Mouse (Mus musculus): Measurements from ENCODE around the gene Gp9.
A peak's percentile ranks its signal among the peaks of the same experiment; 100 is the strongest.
"Not testable (repeated sequence)": the region's sequence is repeated elsewhere in the genome, so short reads cannot be mapped to it uniquely, and the experiment has no call there.

Gp9 gene

DNA sequence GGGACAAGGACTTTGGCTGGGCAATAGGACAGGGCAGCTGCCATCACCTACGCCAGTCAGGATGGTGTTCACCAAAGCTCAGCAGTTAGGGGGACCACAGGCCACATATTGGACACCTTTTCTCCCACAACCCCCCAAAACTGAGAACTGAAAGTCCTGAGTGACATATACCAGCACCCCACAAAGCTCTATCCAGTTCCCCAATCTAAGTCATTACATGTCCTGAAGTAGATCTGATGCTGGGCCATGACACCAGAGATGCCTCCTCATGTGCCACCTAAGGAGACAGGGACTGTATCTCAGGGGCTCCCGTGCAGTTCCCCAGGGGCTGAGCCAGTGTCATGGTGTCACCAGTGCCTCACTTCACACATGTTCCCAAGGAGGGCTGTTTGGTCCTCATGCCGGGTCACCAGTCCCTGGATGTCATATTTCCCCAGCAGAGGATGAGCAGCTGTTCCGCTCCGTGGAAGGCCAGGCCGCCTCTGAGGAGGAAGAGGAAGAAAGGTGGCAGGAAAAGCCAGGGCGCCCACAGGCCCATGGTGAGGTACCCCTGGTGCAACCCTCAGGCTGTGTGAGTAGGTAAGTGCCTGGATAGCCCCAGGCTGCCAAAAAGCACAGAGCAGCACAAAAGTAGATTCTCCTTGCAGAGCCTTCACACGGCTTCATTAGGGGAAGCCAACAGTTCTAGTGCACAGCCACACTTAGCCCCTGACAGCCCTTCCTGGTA is 27.5 kb upstream of the Gp9 start:
- no peak for DNase-seq

DNA sequence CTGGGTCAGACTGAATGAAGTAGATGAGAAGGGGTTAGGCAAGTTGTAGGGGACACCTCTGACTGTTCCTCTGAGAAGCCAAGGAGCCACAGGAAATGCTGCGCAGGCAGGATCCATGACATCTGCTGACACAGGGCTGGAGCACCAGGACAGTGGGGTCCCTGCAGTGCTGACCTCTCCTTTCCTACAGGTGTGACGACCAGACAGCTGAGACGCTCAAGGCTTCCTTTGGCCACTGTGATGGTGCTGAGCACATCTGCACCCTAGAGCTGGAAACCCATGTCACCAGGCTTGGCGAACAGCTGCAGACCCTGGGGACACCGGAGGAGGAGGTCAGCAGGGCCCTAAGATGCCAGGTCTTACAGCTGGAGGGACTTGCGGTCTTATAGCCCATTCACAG is 26.3 kb upstream of the Gp9 start:
- no peak for DNase-seq

DNA sequence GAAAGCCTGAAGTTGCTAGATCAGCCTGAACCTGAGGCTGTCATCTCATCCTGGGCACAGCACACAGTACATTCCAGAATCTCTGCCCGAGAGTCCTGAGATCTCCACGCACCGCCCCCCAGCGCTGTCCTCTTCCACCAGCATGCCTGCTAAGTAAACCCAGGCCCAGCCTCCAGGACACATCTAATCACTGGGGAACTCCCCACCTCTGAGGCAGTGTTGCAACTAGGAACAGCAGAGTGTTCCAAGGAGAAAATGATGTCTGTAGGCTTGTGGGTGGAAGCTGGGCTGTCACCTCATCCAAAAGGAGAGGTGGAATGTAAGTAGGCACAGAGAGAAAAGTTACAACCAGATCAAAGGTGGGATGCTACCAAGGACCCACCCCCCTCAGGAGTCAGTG is 22.7 kb upstream of the Gp9 start:
- no peak for DNase-seq

DNA sequence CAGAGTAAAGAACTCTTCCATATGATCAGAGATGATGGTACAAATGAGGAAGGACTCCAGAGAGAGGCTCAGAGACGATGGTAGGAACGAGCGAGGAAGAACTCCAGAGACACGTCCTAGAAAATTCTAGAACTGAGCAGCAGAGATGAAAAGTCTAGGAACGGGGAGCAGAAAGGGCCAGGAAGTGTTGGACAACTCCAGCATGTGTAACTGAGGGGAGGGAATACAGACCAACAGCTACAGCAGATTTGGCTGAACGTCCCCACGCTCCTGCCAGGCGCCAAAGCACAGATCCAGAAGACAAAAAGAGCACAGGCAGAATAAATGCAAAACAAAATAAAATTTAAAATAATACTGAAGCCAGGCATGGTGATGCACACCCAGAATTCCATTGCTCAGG is 21.0 kb upstream of the Gp9 start:
- no peak for DNase-seq

DNA sequence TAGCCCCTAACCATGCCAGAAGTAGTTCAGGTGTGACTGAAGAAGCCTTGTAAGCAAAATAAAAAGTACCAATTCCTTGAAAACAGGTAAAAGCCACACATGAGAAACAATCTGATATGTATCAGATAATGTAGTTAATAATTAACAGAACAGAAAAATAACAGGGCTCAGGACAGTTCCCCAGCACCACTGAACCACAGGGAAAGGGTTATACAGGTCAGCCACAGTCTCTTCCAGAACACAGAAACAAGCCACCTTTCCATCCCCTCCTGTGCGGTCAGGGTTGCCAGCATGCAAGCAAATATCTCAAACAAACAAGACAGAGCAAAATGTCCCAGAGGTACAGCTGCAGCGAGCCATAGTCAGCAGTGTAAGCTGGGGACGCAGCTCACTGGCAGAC is 18.5 kb upstream of the Gp9 start:
- DNase-seq = peak in 1 of 2 experiments; percentile 1

DNA sequence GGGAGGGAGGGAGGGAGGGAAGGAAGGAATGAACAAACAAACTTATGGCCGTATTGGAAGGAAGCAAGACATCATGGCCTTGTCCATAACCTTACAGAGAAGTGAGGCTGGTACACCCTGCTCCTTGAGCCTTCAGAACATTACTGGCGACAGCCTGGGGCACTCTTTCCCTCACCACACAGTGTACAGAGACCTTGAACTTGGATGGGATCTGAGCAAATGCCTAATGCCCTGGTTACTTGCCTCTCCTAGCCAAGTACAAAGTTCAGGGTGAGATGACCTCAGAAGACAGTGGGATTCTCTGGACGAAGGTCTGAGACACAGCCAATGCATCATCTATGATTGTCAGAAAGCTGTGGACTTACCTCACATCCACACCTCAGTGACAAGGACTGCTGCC is 18.0 kb upstream of the Gp9 start:
- no peak for DNase-seq

DNA sequence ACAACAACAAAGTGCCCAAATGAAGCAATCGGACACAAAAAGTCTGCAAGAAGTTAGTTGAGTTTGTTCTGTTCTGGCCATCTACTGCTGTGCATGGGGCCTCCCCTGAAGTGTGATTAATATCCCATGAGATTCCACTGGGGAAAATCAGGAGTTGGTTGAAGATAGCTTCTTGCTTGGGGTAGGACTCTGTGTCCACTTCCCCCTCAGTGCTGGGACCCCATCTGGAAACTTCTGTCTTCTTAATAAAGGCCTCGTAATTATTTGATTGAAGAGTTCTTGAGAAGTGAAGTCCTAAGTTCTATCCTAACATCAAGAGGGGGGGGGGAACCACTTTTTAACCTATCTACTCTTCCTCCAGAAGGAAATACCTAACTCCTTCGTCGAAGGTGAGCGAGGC is 15.7 kb upstream of the Gp9 start:
- no peak for DNase-seq

DNA sequence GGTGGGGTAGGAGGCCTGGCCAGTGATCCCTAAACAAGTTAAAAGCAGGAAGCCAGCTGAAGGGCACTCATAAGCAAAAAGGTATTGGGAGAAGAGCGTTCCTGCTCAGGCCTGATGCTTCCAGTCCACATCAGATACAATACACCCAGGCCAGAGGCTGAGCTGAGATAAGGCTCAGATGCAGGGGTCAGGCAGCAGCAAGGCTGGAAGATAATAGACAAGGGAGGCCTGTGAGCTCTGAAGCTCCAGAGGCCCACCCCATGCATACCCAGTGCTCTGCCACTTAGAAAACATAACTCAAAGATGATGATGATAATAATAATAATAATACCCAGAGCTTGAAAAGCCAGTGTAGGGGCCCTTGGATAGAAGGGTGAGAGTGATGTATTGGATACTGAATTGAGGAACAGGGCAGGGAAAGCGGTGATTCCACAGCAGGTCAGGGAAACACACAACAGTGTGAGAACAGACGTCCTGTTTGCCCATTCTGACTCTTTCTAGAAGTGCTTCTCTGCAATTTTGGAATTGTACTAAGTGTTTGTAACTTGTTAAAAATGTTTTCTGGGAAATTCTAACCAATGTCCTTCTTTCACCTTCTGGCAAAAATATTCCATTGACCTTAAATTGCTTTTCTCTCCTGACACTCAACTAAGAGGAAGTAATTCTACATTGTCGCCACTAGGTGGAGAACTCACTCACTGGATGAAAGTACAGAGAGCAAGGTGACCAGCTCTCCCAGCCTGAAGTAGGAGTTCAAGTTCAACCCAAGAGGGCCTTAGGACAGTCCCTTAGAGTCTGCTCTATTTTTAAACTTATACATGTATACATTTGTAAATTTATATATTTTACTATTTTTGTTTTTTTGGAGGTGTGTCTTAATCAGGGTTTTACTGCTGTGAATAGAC is 14.2 kb upstream of the Gp9 start:
- DNase-seq = no peak

DNA sequence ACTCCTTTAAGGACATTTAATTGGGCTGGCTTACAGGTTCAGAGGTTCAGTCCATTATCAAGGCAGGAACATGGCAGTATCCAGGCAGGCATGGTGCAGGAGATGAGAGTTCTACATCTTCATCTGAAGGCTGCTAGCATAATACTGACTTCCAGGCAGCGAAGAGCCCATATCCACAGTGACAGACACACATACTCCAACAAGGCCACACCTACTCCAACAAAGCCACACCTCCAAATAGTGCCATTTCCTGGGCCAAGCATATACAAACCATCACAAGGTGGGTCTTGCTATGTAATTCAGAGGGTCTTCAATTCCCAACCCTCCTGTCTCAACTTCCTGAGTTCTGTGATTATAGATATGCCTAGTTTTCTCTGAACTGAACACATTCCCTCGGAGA is 13.6 kb upstream of the Gp9 start:
- DNase-seq = not testable (repeated sequence)

DNA sequence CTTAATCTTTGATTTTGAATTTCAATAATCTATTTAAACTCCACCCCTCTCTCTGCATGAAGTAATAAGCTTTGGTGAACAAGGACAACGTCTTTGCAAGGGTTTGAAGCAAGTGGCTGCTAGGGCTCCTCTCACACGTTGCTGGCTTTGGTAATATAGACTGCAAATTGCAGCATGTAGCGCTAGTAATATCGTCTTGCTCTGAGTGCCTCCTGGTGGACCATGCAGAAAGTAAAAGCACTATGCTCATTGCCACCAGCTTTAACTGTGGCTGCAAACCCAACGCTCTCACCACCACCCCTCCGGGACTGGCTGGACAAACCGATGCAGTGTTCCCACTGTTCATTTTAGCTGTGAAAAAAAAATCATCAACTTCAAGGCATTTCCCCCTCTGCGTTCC is 7.2 kb upstream of the Gp9 start:
- DNase-seq = peak; percentile 42 to 58

DNA sequence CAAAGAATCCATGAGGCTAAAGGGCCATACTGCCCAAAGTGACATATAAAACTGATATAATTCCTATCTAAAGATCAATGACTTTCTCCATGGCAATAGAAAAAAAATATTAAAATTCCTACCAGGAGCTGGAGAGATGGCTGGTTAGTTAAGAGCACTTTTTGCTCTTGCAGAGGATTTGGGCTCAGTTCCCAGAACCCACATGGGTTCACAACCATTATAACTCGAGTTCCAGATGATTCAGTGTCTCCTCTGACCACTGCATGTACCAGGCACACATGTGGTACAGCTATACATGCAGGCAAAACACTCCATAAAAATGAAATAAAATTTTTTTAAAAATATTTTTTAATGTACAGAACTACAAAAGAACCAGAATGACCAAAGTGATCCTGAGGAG is 3.4 kb upstream of the Gp9 start:
- no peak for DNase-seq

DNA sequence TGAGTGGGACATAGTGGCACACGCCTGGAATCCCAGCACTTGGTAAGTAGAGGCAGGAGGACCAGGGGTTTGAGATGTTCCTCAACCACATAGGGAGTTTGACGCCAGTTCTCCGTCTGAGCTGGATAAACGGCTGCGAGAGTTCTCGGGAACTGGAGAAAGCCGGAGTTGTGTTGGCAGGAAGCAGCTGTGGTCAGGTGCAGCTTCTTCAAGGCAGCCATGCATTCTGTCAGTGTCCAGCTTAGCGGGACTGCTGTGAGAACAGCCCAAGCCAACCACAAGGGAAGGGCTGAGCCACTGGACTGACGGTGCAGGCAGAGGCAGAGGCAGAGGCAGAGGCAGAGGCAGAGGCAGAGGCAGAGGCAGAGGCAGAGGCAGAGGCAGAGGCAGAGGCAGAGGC is 3.0 kb upstream of the Gp9 start:
- no peak for DNase-seq

DNA sequence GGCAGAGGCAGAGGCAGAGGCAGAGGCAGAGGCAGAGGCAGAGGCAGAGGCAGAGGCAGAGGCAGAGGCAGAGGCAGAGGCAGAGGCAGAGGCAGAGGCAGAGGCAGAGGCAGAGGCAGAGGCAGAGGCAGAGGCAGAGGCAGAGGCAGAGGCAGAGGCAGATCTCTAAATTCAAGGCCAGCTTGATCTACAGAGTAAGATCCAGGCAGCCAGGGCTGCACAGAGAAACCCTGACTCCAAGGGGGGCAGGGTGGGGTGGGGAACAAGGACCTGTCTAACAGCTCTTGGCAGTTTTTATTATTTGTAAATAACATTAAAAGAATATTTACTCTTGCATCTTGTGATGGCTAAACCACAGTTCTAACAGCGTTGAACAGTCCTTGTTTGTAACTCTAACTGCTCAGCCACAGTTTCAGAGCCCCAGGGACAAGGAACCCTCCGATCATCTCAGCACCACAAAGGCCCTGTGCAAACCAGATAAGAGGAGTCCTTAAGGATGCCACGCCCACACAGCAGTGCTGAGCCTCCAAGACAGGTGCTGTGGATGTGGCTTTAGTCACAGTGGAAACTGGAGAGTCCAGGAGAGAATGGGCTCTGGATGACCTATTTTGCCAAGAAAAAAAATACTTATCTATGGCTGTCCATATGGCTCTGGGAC is 2.2 kb upstream of the Gp9 start:
- DNase-seq = no peak

DNA sequence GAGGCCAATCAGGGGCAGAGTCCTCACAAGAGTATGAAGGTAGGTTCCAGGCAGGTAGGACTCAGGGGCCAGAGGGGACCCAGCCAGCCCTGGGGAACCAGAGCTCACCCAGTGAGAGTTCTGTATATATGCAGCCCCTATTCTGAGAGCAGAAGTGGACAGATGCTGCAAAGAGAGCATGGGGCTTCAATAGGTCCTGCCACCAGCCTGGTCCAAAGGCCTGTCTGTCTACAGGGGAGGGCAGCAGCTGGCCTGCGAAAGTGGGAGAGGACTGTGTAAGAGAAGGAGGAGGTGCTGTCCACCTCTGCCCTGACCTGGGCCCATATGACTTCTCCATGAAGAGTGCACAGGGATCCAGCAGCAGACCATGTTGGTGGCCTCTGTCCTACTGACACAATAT is 1.2 kb upstream of the Gp9 start:
- no peak for DNase-seq

DNA sequence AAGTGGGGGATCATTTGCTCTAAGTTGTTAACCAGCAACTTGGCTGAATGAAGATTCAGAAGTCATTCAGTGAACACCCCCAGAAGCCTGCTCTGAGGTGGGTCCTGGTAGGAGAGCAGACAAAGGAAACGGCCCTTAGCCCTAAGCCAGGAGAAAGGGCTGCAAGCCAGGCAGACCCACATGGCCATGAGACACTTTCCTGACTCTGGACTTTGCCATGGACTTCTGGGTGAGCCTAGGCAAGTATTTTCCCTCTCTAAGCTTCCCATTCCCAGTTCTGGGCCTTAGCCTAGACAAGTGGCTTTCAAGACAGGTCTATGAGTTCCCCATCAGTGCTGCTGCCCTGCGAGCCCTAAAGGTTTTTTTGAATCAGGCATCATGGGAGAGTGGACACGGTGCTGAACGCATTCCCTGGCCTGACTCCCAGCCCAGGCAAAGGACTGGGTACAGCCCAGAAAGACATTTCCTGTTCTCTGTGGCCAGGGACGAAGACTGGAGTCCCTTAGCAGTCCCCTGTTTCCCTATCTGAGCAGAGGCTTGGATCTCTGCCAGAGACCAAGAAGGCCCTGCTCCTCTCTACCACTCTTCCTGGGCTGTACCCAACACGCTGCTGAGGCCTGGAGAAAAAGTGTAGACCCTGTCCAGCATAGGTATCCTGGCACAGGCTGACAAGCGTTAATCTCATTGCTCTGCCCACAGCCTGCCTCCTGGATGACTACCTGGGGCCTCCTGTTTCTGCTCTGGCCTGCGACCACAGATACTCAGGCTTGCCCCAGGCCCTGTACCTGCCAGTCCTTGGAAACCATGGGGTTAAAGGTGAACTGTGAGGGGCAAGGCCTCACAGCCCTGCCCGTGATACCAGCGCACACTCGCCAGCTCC is 662 bp downstream of the Gp9 start:
- DNase-seq = peak in 1 of 2 experiments; percentile 43

DNA sequence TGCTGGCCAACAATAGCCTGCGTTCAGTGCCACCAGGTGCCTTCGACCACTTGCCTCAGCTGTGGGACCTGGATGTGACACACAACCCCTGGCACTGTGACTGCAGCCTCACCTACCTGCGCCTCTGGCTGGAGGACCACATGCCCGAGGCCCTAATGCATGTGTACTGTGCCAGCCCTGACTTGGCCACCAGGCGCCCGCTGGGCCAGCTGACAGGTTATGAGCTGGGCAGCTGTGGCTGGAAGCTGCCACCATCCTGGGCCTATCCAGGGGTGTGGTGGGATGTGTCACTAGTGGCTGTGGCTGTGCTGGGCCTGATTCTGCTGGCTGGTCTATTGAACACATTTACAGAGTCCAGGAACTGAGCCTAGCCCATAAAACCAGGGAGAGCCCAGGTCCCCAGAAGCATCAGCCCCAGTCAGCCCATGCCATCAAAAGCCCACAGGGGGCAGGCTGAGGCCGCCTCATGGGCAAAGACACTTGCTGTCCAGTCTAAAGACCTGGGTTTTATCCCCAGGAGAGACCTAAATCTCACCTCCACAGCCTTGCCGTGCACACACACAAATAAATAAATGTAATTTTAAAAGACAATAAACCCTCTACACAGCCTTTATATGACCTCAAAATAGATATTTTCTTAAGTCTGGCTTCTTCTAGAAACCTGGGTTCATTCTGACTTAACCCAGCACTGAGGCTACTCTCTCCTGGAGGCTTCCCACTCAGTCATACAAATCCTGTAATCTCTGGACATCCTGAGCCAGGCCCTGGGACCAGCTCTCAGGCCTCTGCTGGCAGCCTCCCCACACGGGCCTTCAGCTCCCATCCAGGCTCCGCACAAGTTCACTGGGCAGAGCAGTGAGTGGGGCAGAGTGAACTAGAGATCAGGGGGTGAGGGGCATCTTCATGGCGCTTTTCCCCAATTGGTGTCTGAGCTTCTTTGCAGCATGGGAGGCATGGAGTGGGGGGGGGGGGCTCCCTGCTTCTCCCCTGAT is 1.6 kb downstream of the Gp9 start:
- peak; percentile 36 to 46 for DNase-seq

DNA sequence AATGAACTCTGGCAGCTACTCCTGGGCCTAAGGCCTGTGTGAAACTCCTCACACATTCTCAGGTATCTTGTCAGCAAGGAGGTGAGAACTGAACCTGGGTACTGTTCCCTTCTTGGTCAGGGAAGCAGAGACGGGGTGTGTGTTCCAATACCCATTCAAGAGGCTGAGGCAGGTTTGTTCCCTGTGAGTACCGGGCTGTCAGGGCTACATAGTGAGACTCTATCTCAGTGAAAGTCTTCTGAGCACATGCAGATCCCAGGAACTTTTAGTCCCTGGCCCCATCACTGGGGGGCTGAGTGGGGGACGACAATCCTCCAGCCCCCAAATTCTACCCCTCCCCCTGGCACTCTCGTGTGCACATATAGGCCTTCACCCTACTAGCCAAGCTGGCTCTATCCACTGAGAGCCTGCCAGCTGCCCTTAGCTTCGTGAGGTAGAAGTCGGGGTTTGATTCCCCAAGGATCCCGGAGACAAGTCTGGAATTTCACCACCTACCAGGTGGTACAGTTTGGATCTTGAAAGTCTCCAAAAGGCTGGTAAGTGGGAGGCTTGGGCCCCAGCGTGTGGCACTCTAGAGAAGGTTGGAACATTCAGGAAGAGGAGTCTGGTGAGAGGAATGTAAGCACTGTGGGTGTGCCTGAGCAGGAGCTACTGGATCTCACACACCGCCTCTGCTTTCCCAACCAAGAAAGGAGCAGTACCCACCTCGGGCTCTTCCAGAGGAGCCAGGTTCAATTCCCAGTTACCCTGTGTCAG is 2.9 kb downstream of the Gp9 start:
- no peak for DNase-seq

DNA sequence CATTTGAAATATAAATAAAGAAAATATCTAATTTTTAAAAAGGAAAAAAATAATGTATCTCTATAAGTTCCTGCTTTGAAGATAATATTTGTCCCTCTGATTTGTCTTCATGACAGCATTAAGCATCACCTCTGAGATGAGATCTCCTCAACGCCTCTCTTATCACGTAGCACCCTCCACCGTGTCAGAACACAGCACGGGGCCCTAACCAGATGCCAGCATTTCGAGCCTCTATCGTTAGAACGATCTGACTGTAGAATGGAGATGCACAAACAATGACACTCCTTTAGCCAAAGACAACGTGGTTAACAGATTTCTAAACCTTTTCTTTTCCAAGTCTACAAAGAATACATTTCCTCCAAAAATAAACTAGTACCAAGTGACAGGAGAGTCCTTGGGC is 6.2 kb downstream of the Gp9 start:
- DNase-seq = no peak

DNA sequence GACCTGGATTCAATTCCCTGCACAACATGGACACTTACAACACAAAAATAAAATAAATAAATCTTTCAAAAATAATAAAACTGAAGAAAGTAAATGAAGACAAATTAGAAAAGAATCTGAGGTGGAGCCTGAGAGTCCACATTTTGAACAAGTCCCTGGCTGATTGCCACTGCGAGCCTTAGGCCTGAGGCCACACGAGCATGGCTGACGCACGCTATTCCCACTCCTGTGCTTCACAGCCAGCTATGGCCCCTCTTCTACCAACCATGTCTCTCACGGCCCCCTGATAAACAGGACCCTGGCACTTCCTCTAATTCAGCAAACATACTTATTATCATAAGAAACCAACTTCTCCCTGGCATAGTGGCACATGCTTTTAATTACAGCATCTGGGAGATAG is 8.7 kb downstream of the Gp9 start:
- DNase-seq = no peak

DNA sequence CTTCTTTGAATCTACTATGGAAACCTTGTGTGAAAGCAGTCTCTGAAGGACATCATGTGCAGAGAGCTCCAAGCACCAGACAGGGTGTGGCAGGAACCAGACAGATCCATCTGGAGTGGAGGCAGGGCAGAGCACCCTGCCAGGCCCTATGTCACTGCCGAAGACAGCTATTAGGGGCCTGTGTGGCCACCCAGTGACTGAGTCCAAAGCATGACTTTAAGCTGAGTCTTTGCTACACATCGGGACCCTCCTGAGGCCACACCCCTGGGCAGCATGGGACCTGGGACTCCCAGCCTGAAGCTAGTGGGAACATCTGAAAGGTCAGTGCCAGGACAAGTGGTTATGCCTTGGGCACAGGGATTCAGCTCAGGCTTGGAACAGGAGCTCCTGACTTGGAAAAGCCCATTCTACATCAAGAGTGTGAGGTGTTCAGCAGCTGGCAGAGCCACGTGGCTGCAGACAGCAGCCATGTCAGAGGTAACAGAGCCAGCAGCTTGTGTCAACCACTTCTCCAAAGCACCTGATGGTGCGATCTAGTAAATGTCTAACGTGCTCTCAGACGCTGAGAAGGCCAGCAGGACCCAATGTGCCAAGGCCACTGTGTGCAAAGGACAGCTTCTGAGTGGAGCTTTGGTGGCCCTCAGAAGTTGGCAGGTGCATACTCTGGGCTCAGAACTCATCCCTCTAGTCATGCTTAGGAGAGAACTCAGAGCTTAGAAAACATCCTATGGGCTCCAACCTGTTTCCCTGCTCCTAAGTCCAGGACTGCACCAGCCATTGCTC is 9.4 kb downstream of the Gp9 start:
- no peak for DNase-seq
